ENCODE assay signal across 7 mouse cellular contexts in genomic region chr14:55855101-55855561, GRCm38 (mm10). TPM values are rescaled to one million over a fixed set of nuclear protein-coding genes. Genes with fewer than 3 reads are reported as not detected.
DNase-seq lines count a peak whose midpoint lies in the region; ATAC-seq and TF ChIP-seq lines count a peak whose summit lies in the region.

No protein-coding gene starts in this region.

- peak overlapping the region; percentile 3; the same call in 1 of the 2 replicates for H3K27ac ChIP-seq in ES-E14 (ENCODE audit: insufficient read depth, low read depth, low read length, poor library complexity, severe bottlenecking)
- 0 out of 2 replicates have a peak overlapping the region, but pooled peaks have one; percentile 33 for H3K27ac ChIP-seq in cortical plate, adult 2 months (ENCODE audit: insufficient read depth, low read length)
- H3K27ac ChIP-seq in heart, embryonic 15.5 days, result peak overlapping the region; percentile 90
- peak overlapping the region; percentile 90 for H3K27ac ChIP-seq in midbrain, embryonic 13.5 days

- no peak for TF ChIP-seq POLR2A in cortical plate, adult 2 months (IDR thresholded peaks at IDR 0.05; ENCODE audit: extremely low read depth, insufficient read depth, low read length)

- H3K9me3 ChIP-seq in ES-E14 (ENCODE audit: control insufficient read depth, insufficient read depth, low read depth, low read length), result no peaks in the 10 kb centered on the region; the same call in 1 of the 2 replicates
- H3K9me3 ChIP-seq in heart, embryonic 15.5 days (replicated peaks), result no peaks in the 10 kb centered on the region
- no peaks in the 10 kb centered on the region for H3K9me3 ChIP-seq in midbrain, embryonic 13.5 days

- peaks cover 2 to 7% of the 10 kb centered on the region in 2 experiments; a peak in 2 of 4 replicates for H3K4me1 ChIP-seq in ES-E14 (ENCODE audit: control insufficient read depth in 2 of 2, insufficient read depth in 2 of 2, low read length in 2 of 2, poor library complexity in 1 of 2)
- H3K4me1 ChIP-seq in cortical plate, adult 2 months (ENCODE audit: control insufficient read depth, insufficient read depth, low read length), result no peaks in the 10 kb centered on the region; the same call in 1 of the 2 replicates
- H3K4me1 ChIP-seq in heart, embryonic 15.5 days (replicated peaks), result peaks cover 58% of the 10 kb centered on the region
- H3K4me1 ChIP-seq in midbrain, embryonic 13.5 days (replicated peaks), result peaks cover 62% of the 10 kb centered on the region

- peak overlapping the region; percentile 58 to 71 for H3K4me3 ChIP-seq in ES-E14 (ENCODE audit: insufficient read depth in 1 of 2, low read depth in 1 of 2, low read length in 2 of 2, poor library complexity in 1 of 2, severe bottlenecking in 1 of 2)
- H3K4me3 ChIP-seq in cortical plate, adult 2 months (ENCODE audit: insufficient read depth, low read length), result peak overlapping the region; percentile 51
- H3K4me3 ChIP-seq in heart, embryonic 15.5 days, result peak overlapping the region; percentile 67
- H3K4me3 ChIP-seq in midbrain, embryonic 13.5 days (replicated peaks), result peak overlapping the region; percentile 74

- 4% methylated on average over 4 of the region's 4 CpGs for WGBS in heart, embryonic 15.5 days
- 1% methylated on average over 4 of the region's 4 CpGs for WGBS in midbrain, embryonic 13.5 days

- TF ChIP-seq CTCF in cortical plate, adult 2 months (IDR thresholded peaks at IDR 0.05; ENCODE audit: extremely low read depth, insufficient read depth, low read length), result no peak

- H3K9ac ChIP-seq in ES-E14 (ENCODE audit: insufficient read depth, low read depth, low read length, poor library complexity, severe bottlenecking), result peak overlapping the region; percentile 50; the same call in 1 of the 2 replicates
- H3K9ac ChIP-seq in heart, embryonic 15.5 days, result peak overlapping the region; percentile 67
- H3K9ac ChIP-seq in midbrain, embryonic 13.5 days (replicated peaks), result peak overlapping the region; percentile 89

- H3K4me2 ChIP-seq in heart, embryonic 15.5 days, result peak overlapping the region; percentile 68
- H3K4me2 ChIP-seq in midbrain, embryonic 13.5 days (replicated peaks), result peak overlapping the region; percentile 85

- ATAC-seq in heart, embryonic 15.5 days (replicated peaks; ENCODE audit: insufficient number of reproducible peaks, insufficient read depth, low FRiP score, low read depth), result peak; percentile 30
- peak; percentile 38 for ATAC-seq in midbrain, embryonic 13.5 days

- in situ Hi-C loops in ES-E14 (cut with MboI; ENCODE audit: low sequenced_read_pairs in 2 of 2, unreplicated experiment in 2 of 2), result no loop called here

- no peaks in the 10 kb centered on the region for H3K36me3 ChIP-seq in ES-E14 (ENCODE audit: control insufficient read depth, insufficient read depth, low read length, poor library complexity, severe bottlenecking)
- H3K36me3 ChIP-seq in heart, embryonic 15.5 days, result no peaks in the 10 kb centered on the region
- H3K36me3 ChIP-seq in midbrain, embryonic 13.5 days, result no peaks in the 10 kb centered on the region

- DNase-seq in ES-E14 (ENCODE audit: low read depth, low spot score), result no peak
- DNase-seq in kidney, postnatal 4 days, result peak; percentile 70 to 79
- DNase-seq in right cerebral cortex, postnatal 36 days (ENCODE audit: low spot score in 2 of 2), result no peak
- DNase-seq in adrenal gland, postnatal 4 days (ENCODE audit: low spot score in 2 of 2), result no peak

- no peaks in the 10 kb centered on the region for H3K27me3 ChIP-seq in heart, embryonic 15.5 days
- no peaks in the 10 kb centered on the region for H3K27me3 ChIP-seq in midbrain, embryonic 13.5 days

TF ChIP-seq in ES-E14, 5 proteins besides CTCF, POLR2A, EP300 and RAD21:
- TF ChIP-seq MAFK (IDR thresholded peaks at IDR 0.05; ENCODE audit: insufficient read depth, low read depth, low read length), result peak; percentile 99
- TF ChIP-seq CHD2 (IDR thresholded peaks at IDR 0.05; ENCODE audit: low read depth, low read length), result no peak

RNA-seq across cellular contexts. Expression of gene Nynrin, which starts 1.3 kb away (rescaled TPM):
- total RNA-seq in ES-E14 (2012; rRNA removed), result 7.1 and 10.4 TPM in 2 replicates
- 2.6 and 2.8 TPM in 2 replicates for polyA plus RNA-seq in cortical plate, adult 2 months (2012; rRNA removed)
- 12.7 and 15.0 TPM in 2 replicates for polyA plus RNA-seq in heart, embryonic 15.5 days (2015; fragmentation: Nextera tagmentation; extraction: Ambion mirVana)
- 13.4 and 13.5 TPM in 2 replicates for polyA plus RNA-seq in midbrain, embryonic 13.5 days (2015; fragmentation: Nextera tagmentation; extraction: Ambion mirVana)
- total RNA-seq in adrenal gland, postnatal 4 days (2021), result 10 to 100 TPM; 46.0 to 52.0 TPM

RNA-seq across cellular contexts. Expression of gene Cbln3, which starts 29.1 kb away (rescaled TPM):
- total RNA-seq in ES-E14 (2012; rRNA removed), result 0.04 and 0.11 TPM in 2 replicates
- 0.42 and 0.68 TPM in 2 replicates for polyA plus RNA-seq in cortical plate, adult 2 months (2012; rRNA removed)
- polyA plus RNA-seq in heart, embryonic 15.5 days (2015; fragmentation: Nextera tagmentation; extraction: Ambion mirVana), result 0.36 and 0.50 TPM in 2 replicates
- 0.23 and 0.26 TPM in 2 replicates for polyA plus RNA-seq in midbrain, embryonic 13.5 days (2015; fragmentation: Nextera tagmentation; extraction: Ambion mirVana)
- under 1 TPM; 0.39 to 0.76 TPM for total RNA-seq in adrenal gland, postnatal 4 days (2021)

RNA-seq across cellular contexts. Expression of gene Khnyn, which starts 29.6 kb away (rescaled TPM):
- total RNA-seq in ES-E14 (2012; rRNA removed), result 7.2 and 15.8 TPM in 2 replicates
- polyA plus RNA-seq in cortical plate, adult 2 months (2012; rRNA removed), result 11.4 TPM in 2 replicates
- polyA plus RNA-seq in heart, embryonic 15.5 days (2015; fragmentation: Nextera tagmentation; extraction: Ambion mirVana), result 9.2 and 12.6 TPM in 2 replicates
- polyA plus RNA-seq in midbrain, embryonic 13.5 days (2015; fragmentation: Nextera tagmentation; extraction: Ambion mirVana), result 10.1 and 11.1 TPM in 2 replicates
- total RNA-seq in adrenal gland, postnatal 4 days (2021), result 10 to 100 TPM; 29.7 to 29.9 TPM

RNA-seq across cellular contexts. Expression of gene Nfatc4, which starts 32.2 kb away (rescaled TPM):
- 6.4 and 25.4 TPM in 2 replicates for total RNA-seq in ES-E14 (2012; rRNA removed)
- 1.8 and 2.0 TPM in 2 replicates for polyA plus RNA-seq in cortical plate, adult 2 months (2012; rRNA removed)
- polyA plus RNA-seq in heart, embryonic 15.5 days (2015; fragmentation: Nextera tagmentation; extraction: Ambion mirVana), result 10.8 and 15.8 TPM in 2 replicates
- polyA plus RNA-seq in midbrain, embryonic 13.5 days (2015; fragmentation: Nextera tagmentation; extraction: Ambion mirVana), result 7.9 and 8.8 TPM in 2 replicates
- total RNA-seq in adrenal gland, postnatal 4 days (2021), result 10 to 100 TPM; 47.0 to 49.4 TPM

RNA-seq across cellular contexts. Expression of gene Sdr39u1, which starts 45.0 kb away (rescaled TPM):
- total RNA-seq in ES-E14 (2012; rRNA removed), result 8.2 and 11.1 TPM in 2 replicates
- polyA plus RNA-seq in cortical plate, adult 2 months (2012; rRNA removed), result 147 and 150 TPM in 2 replicates
- 45.3 and 60.8 TPM in 2 replicates for polyA plus RNA-seq in heart, embryonic 15.5 days (2015; fragmentation: Nextera tagmentation; extraction: Ambion mirVana)
- polyA plus RNA-seq in midbrain, embryonic 13.5 days (2015; fragmentation: Nextera tagmentation; extraction: Ambion mirVana), result 89.4 and 92.5 TPM in 2 replicates
- 10 to 100 TPM; 65.3 to 71.9 TPM for total RNA-seq in adrenal gland, postnatal 4 days (2021)

Comparison
In these comparisons a context has a peak if more than half of its experiments do, and no peak if none do; other contexts are left out.
1. DNase-seq: peak in kidney, postnatal 4 days (2 of 2); none in ES-E14 (single experiment), right cerebral cortex, postnatal 36 days (0 of 2) and adrenal gland, postnatal 4 days (0 of 2).
2. H3K27ac ChIP-seq: peak in every context shown above with its lines; median percentile 90 in heart, embryonic 15.5 days; 90 in midbrain, embryonic 13.5 days; 33 in cortical plate, adult 2 months; 3 in ES-E14.
3. Peak in every context shown above with its lines, with median percentiles within 50 percentile points of each other: H3K4me3 ChIP-seq and H3K9ac ChIP-seq.